Mouse (Mus musculus): ENCODE data around the gene Ahsa1. TPM values are rescaled to one million over a fixed set of nuclear protein-coding genes. Genes with fewer than 3 reads are reported as not detected.
"Not testable (repeated sequence)": the region's sequence is repeated elsewhere in the genome, so short reads cannot be mapped to it uniquely, and the experiment has no call there.

The Ahsa1 gene
- total RNA-seq (2021) = 100 to 1,000 TPM; 157 to 158 TPM

DNA sequence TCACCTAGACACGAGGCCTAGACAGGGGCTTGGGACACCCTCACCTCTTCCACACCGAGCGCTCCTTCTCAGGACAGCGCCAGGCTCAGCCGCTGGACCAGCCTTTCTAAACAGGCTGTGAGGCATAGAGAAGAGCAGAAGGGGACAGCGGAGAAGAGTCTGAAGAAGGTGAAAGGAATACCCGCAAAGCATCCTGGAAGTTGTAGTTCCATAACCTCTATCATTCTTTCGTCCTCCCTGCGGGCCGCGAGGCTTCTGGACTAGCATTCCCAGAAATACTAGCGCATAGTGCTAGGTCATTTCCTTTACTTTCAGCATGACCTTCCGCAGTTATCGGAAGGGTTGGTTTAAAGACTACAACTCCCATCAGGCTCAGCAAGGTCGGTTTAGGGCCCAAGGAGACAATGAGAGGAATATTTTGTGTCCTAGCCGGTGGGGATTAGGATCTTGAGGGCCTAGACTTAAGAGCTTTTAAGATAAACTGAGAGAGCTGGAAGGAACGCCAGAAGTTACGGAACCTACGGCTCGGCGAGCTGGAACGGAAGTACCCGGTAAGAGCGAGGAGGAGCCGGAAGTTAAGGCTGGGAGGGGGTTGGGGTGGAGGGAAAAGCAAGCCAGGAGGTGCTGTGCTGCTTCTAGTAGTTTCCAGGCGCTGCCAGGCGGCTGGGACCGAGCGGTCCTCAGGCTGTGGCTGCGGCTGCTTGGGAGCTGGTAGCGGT lies at the start of gene Ahsa1, which contains the start of gene Vipas39:
Gene Ahsa1, plus strand, starts transcription at position 372 of the 719 bp plus-strand sequence.
Gene Vipas39, minus strand, starts transcription at position 149 of the 719 bp plus-strand sequence.
- peak; percentile 89 to 94 for DNase-seq (ENCODE audit: extremely low spot score in 1 of 2, low spot score in 2 of 2)
- intact Hi-C loops (cut with DNase I) = loop anchor here (2.0 kb wide), 1 partner anchor 69 kb away; no protein-coding TSS in a partner anchor

DNA sequence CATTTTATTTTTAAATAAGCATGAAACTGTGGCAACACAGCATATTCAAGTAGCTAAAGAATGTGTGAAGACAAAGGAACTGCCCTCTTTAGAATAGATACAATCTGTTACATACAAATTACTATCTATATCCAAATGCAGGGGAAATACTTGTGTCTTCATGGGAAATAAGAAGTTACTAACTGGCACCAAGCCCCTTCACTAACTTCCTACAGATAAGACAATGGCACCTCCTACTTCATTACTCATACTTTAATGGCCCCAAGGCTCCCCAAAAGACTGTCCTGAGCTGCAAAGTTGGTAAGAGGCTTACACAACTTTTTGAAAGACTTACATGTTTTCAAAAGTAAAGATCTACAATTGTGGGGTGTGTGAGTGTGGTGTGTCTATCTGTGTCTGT lies 48.7 kb upstream of the Ahsa1 start:
- no peak for DNase-seq (ENCODE audit: extremely low spot score in 1 of 2, low spot score in 2 of 2)
- intact Hi-C loops (cut with DNase I) = no loop called here

DNA sequence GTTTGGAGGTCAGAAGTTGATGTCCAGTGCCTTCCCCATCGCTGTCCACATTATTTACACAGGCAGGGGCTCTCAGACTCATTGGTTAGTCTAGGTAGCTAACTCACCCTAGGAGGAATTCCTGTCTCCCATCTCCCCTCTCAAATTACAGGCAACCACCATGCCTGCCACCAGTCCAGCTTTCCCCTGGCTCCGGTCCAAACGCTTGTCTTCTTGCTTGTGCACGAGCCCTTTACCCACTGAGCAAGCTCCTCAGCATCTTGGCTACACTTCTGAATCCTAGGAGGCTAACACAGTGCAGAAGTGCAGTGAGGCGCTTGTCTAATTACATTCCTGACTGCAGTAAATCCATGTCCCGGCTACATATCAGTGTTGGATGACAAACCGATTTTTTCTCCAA lies 46.9 kb upstream of the Ahsa1 start:
- DNase-seq (ENCODE audit: extremely low spot score in 1 of 2, low spot score in 2 of 2) = peak in 1 of 2 experiments; percentile 47

GRCm38 (mm10) chr12:87224950-87225349 lies 41.3 kb upstream of the Ahsa1 start:
- intact Hi-C loops (cut with DNase I) = no loop called here
- DNase-seq (ENCODE audit: extremely low spot score in 1 of 2, low spot score in 2 of 2) = no peak

More for the DNA sequence above, 46.9 kb upstream of the Ahsa1 start:
- intact Hi-C loops (cut with DNase I) = no loop called here

DNA sequence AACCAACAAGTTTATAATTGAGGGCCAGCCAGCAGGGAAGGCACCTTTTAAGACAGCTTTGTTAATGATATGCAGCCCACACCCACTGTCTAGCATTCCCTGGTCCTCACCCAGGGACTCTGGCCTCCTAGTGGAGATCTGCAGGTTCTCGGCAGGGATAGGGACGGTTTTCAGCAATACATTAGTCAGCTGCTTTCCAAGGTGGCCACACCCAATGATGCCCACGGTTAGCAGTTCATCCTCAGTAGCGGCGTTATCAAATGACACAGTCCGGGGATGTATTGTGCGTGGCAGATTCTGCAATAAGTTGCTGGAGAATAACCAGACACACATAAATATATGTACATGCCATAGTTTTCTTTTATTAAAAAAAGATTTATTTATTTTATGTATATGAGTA lies 39.5 kb upstream of the Ahsa1 start:
- DNase-seq (ENCODE audit: extremely low spot score in 1 of 2, low spot score in 2 of 2) = no peak
- intact Hi-C loops (cut with DNase I) = no loop called here

DNA sequence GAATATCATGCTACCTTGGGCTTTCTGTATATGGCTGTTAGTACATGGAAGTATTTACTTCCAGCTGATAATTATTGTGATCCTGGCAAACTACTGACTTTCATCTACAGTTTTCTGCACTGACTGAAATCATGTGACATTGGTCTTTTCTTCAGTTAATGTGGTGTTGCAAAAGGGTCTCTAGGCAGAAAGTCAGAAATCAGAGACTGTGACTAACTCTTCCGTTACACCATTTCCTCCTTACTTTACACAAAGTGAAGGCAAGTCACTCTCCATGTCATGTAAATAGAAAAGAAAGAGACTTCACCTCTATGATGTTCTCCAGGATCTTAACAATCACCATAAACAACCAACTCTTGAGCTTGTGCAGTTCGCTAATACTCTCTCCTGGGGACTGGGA lies 36.6 kb upstream of the Ahsa1 start:
- DNase-seq (ENCODE audit: extremely low spot score in 1 of 2, low spot score in 2 of 2) = no peak
- intact Hi-C loops (cut with DNase I) = no loop called here

- intact Hi-C loops (cut with DNase I) = no loop called here
- no peak for DNase-seq (ENCODE audit: extremely low spot score in 1 of 2, low spot score in 2 of 2)
Measured at GRCm38 (mm10) chr12:87230379-87230895, 35.8 kb upstream of the Ahsa1 start.

DNA sequence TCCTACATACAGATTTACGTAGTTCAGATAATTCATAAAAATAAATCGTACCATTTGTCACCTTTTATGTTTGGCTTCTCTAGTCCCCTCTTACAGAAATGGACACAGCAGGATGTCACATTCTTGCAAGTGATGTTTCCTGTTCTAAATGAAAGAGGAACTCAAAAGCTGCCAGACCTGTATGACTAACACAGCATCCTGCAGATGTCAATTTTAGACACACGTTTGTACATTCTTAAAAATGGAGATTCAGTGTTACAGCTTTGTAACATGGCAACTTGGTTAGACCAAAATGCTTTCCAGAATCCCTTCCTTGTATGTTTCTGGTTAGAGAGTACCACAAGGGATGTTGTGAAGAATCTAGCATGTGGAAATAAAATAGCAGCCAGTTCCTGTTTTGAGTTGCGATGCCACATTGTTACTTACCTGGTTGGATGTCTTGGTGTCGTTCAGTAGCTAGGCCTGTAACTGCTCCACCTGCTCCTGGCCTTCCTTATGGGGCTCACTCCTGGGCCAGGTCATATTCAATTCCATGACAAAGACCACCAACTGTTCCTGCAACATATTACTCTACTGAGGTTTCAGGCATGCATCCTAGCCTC lies 29.3 kb upstream of the Ahsa1 start:
- intact Hi-C loops (cut with DNase I) = no loop called here

GRCm38 (mm10) chr12:87238632-87239031 lies 27.6 kb upstream of the Ahsa1 start, which contains the start of gene Noxred1:
TSS of gene Noxred1 (minus strand) at chr12:87238732.
- intact Hi-C loops (cut with DNase I) = no loop called here
- DNase-seq (ENCODE audit: extremely low spot score in 1 of 2, low spot score in 2 of 2) = no peak

More for the DNA sequence above, 29.3 kb upstream of the Ahsa1 start:
- no peak for DNase-seq (ENCODE audit: extremely low spot score in 1 of 2, low spot score in 2 of 2)

GRCm38 (mm10) chr12:87250161-87250560 lies 16.1 kb upstream of the Ahsa1 start:
- no peak for DNase-seq (ENCODE audit: extremely low spot score in 1 of 2, low spot score in 2 of 2)
- intact Hi-C loops (cut with DNase I) = loop anchor here (10.0 kb wide), 1 partner anchor 205 kb away; no protein-coding TSS in a partner anchor

DNA sequence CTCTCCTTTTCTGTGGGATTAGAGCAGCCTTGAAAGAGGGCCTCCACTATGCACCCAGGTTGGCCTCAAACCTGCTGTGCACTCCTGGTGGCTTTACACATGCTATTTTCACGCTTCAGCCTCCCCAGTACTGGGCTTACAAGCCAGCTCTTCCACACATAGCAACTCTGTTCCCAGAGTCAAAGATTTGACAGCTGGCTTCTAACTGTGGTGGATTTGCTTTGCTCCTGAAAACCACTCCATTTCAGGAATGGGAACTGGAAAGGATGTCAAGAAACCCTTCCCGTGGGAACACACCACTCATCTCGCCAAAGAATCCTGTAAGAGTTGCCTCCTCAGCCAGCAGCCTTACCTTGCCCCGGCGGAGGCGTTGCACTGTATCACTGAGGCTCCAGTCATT lies 12.4 kb upstream of the Ahsa1 start:
- no peak for DNase-seq (ENCODE audit: extremely low spot score in 1 of 2, low spot score in 2 of 2)
- intact Hi-C loops (cut with DNase I) = loop anchor here (10.0 kb wide), 1 partner anchor 201 kb away; no protein-coding TSS in a partner anchor

DNA sequence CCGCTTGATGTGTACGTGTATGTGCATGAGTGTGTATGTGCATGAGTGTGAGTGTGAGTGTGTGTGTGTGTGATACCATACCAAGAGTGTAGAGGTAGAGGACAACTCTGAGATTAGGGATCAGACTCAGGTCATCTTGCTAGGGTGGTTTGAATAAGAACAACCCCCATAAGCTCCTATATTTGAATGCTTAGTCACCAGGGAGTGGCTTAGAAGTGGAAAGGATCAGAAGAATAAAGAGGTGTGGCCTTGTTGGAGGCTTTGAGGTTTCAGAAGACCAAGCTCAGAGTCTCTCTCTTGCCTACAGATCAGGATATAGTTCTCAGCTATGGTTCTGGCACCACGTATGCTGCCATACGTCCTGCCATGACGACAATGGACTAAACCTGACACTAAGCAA lies 9.7 kb upstream of the Ahsa1 start:
- DNase-seq (ENCODE audit: extremely low spot score in 1 of 2, low spot score in 2 of 2) = no peak
- intact Hi-C loops (cut with DNase I) = loop anchor here (10.0 kb wide), 1 partner anchor 198 kb away; no protein-coding TSS in a partner anchor

DNA sequence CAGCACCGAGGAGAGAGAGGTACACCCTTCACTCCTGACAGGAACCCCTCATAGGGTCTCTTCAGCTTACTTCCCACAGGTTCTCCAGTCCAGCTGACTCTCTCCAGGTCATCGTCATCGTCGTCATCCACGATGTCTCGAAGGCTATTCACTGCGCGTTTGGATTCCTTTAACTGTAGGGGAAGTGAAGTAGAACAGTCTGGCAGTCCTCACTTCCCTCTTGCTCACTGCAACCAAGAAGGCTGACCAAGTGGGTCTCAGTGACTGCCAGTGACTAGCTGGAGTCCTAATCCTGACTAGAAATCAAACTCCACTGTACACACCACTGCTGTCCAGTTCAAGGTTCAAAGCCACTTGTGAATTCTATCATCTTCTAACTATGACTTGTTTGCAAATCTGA lies 5.7 kb upstream of the Ahsa1 start:
- intact Hi-C loops (cut with DNase I) = no loop called here
- DNase-seq (ENCODE audit: extremely low spot score in 1 of 2, low spot score in 2 of 2) = no peak

DNA sequence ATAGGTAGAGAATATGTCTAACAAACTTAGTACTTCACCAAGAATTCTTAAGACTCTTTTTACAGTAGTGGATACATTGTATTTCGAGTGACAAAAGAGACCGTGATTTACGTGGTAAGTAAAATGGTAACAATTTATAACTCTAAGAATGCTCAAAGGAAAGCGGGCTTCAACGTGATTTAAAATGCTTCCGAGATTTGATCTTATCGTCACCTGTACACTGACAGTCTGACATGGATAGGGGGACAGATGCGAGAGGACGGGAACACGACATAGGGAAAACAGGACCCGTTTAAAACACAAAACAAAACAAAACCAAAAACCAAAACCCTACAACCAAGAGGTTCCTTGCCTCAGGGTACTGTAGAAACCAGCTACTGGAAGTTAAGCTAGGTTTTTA lies 835 bp upstream of the Ahsa1 start:
- intact Hi-C loops (cut with DNase I) = no loop called here
- DNase-seq (ENCODE audit: extremely low spot score in 1 of 2, low spot score in 2 of 2) = no peak

DNA sequence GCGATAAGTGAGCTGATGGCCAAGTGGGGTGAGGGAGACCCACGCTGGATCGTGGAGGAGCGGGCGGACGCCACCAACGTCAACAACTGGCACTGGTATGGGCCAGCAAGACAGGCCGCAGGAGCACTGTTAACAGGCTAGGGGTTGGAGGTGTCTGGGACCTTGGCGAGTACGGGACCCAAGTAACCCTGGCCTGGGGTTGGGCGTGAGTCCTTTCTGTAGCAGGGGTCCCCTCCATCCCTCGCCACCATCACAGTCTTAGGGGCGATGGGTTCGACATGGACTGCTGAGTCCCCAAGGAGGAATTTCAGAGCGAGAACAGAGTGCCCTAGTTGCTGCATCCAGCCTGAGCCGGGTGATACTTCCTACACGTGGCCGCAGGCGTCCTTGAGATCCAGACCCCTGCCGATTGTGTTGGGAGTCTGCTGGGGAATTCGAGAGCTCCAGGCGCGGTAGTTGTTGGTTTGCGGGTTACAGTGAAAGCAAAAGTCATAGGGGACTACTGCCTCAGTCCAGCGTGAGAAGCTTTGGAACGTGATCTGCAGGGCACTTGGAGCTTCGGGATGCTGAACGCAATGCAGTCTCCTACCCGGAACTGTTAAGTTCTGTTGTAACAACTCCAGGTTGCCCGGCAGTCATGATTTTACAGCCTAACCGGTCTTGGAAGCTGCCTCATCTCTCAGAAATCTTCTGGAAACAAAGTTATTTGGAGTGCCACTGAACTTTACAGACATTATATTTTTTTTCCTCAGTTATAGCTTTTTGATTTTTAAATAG lies 736 bp downstream of the Ahsa1 start:
- intact Hi-C loops (cut with DNase I) = loop anchor here (2.0 kb wide), 1 partner anchor 68 kb away; no protein-coding TSS in a partner anchor
- DNase-seq (ENCODE audit: extremely low spot score in 1 of 2, low spot score in 2 of 2) = no peak

DNA sequence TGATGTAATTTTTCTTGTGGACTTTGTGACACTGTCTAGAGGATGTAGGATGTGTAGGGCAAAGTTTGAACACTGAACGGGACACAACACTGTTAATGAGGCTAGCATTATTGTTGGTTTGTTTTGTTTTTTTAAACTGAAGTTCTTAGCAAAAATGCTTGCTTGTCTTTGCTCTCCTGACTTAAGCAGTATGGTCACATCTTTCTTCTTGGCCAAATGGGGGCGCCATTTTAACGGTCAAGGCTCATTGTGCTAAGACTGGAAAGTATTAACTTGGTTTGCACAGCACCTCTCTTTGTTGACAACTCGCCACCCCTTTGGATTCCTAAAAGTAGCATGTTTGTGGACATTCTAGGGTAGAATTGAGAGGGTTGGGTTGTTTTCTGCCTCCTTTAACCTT lies 1.4 kb downstream of the Ahsa1 start:
- intact Hi-C loops (cut with DNase I) = loop anchor here (2.0 kb wide), 1 partner anchor 67 kb away; no protein-coding TSS in a partner anchor
- DNase-seq (ENCODE audit: extremely low spot score in 1 of 2, low spot score in 2 of 2) = peak; percentile 16 to 53

DNA sequence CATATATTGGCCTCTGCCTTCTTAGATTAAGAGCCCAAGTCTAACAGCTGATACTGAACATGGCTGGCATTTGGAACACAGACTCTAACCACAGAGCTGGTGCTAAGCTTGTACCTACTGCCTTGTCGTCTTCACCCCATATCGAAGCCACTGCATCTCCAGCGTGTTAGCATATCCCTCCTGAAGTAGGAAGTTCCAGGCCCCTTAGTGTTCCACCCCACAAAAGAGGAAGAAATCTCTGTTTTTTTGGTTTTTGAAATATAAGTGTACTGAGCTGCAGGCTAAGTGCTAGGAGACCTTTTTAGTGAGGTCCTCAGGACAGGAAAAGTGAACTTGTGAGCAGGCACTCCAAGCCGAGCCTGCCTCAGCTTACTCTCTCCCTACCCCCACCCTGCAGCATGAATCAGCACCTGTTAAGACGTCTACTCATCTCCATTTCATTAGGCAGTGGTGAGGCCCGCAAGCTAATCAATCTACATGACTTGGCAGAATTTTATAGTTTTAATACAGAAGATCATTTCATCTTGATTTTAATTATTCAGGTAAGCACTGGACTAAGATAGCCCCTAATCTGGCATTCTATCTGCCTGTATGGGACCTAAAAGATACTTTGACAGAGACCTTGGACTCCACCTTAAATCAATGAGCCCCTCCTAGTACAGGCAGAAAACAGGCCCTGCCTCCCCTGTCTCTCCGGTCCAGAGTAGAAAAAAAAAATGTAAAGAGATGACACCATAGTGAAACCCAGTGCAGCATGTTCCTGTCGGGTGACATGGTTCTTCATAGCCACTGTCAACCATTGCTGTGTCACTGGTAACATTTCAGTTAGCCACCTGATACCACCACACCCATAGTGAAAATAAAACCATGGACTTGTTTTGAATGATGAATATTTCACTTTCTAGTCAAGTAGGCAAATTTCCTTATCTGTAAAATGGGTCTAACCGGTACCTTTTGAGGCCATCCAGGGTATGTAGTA lies 8.9 kb downstream of the Ahsa1 start:
- no peak for DNase-seq (ENCODE audit: extremely low spot score in 1 of 2, low spot score in 2 of 2)
- intact Hi-C loops (cut with DNase I) = no loop called here

- intact Hi-C loops (cut with DNase I) = not testable (repeated sequence)
Measured at GRCm38 (mm10) chr12:87277251-87277650, 11.0 kb downstream of the Ahsa1 start.

More at GRCm38 (mm10) chr12:87277251-87277650, 11.0 kb downstream of the Ahsa1 start:
- not testable (repeated sequence) for DNase-seq (ENCODE audit: extremely low spot score in 1 of 2, low spot score in 2 of 2)

All from left cerebral cortex, postnatal 10 days (tissue).